Mouse (Mus musculus) frontal cortex, adult 2 months (tissue): ENCODE measurements at regions not wholly inside any gene's neighbourhood (a gene's known extent, or its start where the extent isn't known, plus 50 kb on each side); places are given as distances from the start of the nearest gene placed in this dataset.

Experiments used
- DNase-seq, 2 experiments: peaks; one replicate each; pipeline ENCODE4 v3.0.0; 2022; ENCODE audit warnings: low spot score in 1 of 2; ENCODE audit errors: extremely low spot score in 1 of 2

GRCm38 (mm10) chr14:54185265-54185830 is 68.6 kb downstream of the Dad1 start:
- no peak for DNase-seq

DNA sequence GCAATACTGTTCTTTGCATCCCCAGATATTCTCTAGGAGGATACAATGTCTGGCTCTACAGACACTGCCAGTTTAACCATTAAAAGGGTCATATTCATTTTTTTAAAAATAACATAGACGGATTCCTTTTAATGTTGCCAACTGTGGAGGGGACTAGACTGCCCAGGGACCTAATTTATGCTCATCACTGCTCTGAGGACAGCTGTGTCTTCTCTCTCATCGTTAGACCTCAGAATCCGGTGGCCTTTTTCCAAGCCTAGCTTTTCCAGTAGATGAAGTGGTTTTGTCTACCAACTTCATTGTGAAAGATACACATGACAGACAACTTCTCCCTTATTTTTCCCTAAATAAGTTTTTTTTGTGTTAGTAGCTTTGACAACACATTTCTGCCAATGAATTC is 70.0 kb downstream of the Dad1 start:
- no peak for DNase-seq

- DNase-seq: no peak
Observed at GRCm38 (mm10) chr14:54182838-54183237, 71.1 kb downstream of the Dad1 start.

DNA sequence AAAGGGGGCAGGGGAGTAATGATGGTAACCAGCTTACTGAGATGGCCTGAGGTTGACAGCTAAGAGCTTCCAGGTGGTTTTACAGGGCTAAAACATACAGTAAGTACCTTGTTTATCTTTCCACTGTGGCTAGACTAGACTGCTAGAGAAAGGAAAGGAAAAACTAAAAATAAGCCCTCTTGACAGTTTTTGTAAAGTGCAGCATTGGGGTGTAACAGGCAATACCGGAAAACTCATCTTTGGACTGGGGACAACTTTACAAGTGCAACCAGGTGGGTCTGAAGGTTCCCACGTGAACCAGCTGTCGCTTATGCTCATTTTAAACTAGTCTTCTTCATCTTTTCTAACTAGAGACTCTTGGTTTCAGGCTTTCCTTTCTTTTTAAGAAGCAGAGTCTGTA is 72.6 kb downstream of the Dad1 start:
- DNase-seq: no peak

DNA sequence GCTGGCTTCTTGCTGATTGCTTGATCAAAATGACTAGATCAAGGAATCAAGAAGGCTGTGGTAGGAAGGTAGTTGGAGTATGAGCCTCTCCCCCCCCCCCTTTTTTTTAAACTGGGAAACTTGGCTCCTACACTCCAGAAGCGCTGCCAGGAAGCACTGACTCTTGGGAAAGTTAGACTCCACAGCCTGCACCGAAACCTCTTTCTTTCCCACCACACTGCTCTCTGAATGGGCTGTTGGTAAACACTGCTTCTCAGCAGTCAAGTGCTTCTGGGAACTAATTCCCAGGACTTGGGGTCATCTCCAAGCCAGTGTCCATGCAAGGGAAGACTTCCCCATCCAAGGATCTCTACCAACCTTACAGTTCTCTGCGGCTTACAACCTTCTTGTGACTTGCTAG is 73.2 kb downstream of the Dad1 start:
- DNase-seq: no peak

GRCm38 (mm10) chr14:54180271-54180670 is 73.6 kb downstream of the Dad1 start:
- DNase-seq: no peak

DNA sequence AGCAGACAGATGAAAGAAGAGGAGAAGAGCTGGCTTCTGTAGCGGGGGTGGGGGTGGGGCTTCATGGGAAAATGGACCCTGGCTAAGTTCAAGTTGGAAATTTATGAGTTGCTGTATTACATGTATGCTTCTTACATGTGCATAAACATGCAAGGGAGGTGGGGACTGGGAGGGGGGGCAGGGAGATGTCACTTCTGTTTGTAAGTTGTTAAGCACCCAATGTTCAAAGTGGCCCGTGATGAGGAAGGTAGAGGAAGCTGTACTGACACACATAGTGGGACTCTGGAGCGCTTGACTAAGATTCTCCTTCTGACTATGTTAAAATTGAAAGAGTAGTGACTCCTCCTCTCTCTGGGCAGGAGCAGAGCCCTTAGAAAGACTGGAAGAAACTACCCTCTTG is 75.0 kb downstream of the Dad1 start:
- no peak for DNase-seq

DNA sequence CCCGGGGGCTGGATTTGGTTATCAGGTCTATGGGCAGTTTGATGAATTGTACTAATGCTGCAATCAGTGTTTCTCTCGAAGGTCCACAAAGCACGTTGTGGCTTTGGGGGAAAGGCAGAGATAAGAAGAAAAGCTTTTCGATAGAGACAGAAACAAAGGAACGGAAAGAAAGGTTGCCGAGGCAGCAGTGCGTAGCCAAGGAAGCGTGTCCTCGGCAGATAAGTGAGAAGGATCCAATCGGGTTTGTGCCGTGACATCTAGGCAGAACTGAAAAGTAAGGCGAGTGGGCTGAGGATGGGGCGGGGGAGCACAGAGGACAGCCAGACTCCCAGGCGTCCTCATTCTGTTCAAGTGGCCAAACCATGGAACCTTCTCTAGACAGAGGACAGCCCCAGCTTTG is 77.4 kb downstream of the Dad1 start:
- DNase-seq: no peak

DNA sequence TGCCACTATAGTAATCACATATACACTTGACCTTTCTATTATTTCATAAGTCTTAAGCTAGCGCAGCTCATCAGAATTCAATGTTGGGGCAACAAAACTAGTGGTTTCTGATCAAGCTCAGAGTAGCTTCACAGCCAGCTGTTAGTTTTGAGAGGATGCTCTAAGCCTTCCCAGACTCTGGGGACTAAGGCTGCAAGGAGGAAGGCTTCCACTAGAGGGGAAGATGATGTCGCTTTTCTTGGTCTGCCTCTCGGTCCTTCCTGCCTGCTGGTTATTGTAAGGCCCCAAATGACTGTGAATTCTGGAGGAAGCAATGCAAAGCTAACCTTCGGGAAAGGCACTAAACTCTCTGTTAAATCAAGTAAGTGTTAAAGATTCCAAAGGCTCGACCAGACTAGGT is 78.4 kb downstream of the Dad1 start:
- no peak for DNase-seq

GRCm38 (mm10) chr14:54173316-54173715 is 80.6 kb downstream of the Dad1 start:
- no peak for DNase-seq

- no peak for DNase-seq
Observed at GRCm38 (mm10) chr14:54169254-54169653, 84.7 kb downstream of the Dad1 start.

DNA sequence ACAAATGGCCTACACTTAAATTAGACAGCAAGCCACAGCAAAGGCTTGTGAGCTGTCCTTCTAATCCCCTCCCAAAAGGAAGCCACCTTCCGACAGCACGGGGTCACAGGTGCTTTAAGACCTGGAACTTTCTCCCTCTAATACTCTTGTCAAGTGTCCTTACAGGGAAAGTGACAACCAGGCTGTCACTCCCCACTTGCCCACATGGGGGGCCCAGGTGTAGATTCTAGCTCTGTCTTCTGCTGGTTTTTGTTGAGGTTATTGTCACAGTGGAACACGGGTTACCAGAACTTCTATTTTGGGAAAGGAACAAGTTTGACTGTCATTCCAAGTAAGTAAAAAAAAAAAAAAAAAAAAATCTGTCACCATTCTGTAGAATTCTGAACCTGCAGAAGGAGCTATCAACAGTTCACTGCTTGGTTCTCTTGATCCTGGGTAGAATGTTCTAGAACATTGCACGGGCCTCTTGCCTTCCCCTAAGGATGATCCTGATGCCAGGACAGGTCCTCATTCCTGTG is 85.4 kb downstream of the Dad1 start:
- no peak for DNase-seq

- DNase-seq: peak in 1 of 2 experiments; percentile 32
Observed at GRCm38 (mm10) chr14:54166057-54166456, 87.8 kb downstream of the Dad1 start.

DNA sequence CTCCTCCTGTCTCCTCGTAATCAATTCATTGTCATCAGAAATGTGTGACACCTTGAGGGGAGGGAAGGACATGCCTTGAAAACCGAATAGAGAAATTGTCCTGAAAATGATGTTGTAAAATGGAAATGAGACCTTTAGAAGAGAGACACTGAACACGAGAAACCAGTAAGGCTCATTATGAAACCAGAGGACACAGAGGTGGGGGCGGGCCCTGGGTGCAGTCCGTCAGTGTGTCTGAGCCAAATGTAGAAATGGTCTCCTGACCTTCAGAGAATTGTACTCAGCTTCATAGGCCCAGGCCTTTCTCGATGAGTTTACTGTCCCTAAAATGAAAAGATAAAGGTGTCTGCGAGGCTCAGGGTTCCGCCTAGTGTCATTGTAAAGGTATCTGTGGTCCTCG is 89.0 kb downstream of the Dad1 start:
- no peak for DNase-seq

- peak in 1 of 2 experiments; percentile 13 for DNase-seq
Observed at GRCm38 (mm10) chr14:54161916-54162315, 92.0 kb downstream of the Dad1 start.

- no peak for DNase-seq
Observed at GRCm38 (mm10) chr14:54161206-54161605, 92.7 kb downstream of the Dad1 start.

DNA sequence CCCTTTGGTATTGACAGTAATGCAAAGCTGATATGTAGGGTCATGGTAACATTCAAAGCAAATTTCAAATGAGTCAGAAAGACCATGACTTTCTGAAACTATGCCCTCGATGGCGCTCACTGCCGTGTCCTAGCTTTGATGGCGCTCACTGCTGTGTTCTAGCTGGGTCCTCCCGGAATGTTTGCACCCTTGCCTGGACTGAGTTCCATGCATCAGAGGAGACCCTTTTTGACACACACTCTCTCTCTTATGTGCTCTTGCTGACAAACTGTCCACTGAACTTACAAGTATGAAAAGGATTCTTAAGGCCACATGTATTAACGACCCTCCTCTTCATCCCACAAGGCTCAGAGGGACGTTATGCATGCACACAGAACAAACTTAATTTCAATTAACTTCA is 94.1 kb downstream of the Dad1 start:
- no peak for DNase-seq

- no peak for DNase-seq
Observed at GRCm38 (mm10) chr14:54158214-54158965, 95.5 kb downstream of the Dad1 start.

DNA sequence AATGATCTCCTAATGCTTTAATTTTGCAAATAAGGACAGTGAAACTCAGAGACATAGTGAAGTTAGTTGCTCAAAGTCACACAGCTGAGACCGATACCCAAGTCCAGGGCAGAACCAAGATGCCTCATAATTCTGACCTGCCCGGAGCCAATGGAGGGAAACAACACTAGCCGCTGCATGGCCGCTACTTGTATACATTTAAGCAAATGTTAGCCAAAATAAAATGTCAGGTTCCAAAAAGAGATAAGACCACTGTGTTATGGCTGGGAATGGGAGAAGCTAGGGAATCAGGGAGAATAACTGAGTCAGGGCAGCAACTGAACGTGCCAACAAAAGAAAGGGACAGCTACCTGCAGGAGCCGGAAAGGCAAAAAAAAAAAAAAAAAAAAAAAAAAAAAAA is 97.4 kb downstream of the Dad1 start:
- DNase-seq: no peak

- peak in 1 of 2 experiments; percentile 82 for DNase-seq
Observed at GRCm38 (mm10) chr14:54152485-54153235, 101.2 kb downstream of the Dad1 start.

DNA sequence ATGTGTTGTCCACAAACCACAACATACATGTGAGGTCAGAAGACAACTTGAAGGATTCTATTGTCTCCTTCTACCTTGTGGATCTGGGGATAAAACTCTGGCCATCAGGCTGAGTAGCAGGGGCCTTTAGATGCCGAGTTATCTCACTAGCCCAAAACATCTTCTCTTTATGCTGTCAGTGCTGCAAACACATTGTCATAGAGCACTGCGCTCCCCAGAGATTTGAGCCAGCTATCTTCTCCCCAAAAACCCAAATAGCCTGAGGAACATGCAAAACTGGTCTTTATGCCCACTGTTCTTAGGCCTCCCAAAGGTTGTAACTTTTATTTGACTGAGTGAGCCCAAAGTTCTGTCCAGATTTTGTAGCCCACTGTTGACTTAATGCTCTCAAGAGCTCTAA is 102.0 kb downstream of the Dad1 start:
- no peak for DNase-seq

- DNase-seq: no peak
Observed at GRCm38 (mm10) chr14:54151272-54151671, 102.6 kb downstream of the Dad1 start.
